Mouse (Mus musculus): Measurements from ENCODE around the gene Dpm2. TPM values are rescaled to one million over a fixed set of nuclear protein-coding genes. Genes with fewer than 3 reads are reported as not detected.

The Dpm2 gene
- polyA plus RNA-seq, 1 experiment from 2014 or later, result 122 TPM

GRCm38 (mm10) chr2:32597699-32598098 lies 27.0 kb downstream of the Dpm2 start:
- ATAC-seq (ENCODE audit: insufficient number of reproducible peaks, insufficient read depth, low FRiP score, low read depth), result no peak
- H3K36me3 ChIP-seq (ENCODE audit: control insufficient read depth, insufficient read depth, low read length), result peaks cover 11% of the 10 kb centered on the region; the same call in 1 of the 2 replicates
- no peaks in the 10 kb centered on the region for H3K9me3 ChIP-seq (ENCODE audit: control insufficient read depth, low read depth, low read length)
- no peak overlapping the region for H3K4me2 ChIP-seq (replicated peaks; ENCODE audit: low read depth, low read length)
- no peaks in the 10 kb centered on the region for H3K27me3 ChIP-seq (ENCODE audit: control insufficient read depth, insufficient read depth, low read length)
- 91% methylated on average over 5 of the region's 5 CpGs for WGBS
- no peak overlapping the region for H3K4me3 ChIP-seq (ENCODE audit: low read depth, low read length)
- H3K4me1 ChIP-seq (ENCODE audit: control insufficient read depth, insufficient read depth, low read length), result 0 out of 2 replicates have a peak, but pooled peaks cover 4% of the 10 kb centered on the region
- H3K27ac ChIP-seq (ENCODE audit: low read length), result no peak overlapping the region
- no peak overlapping the region for H3K9ac ChIP-seq (replicated peaks; ENCODE audit: low read depth, low read length)

GRCm38 (mm10) chr2:32598506-32598905 lies 27.8 kb downstream of the Dpm2 start:
- H3K27ac ChIP-seq (ENCODE audit: low read length), result no peak overlapping the region
- no peak for ATAC-seq (ENCODE audit: insufficient number of reproducible peaks, insufficient read depth, low FRiP score, low read depth)
- H3K36me3 ChIP-seq (ENCODE audit: control insufficient read depth, insufficient read depth, low read length), result peaks cover 11% of the 10 kb centered on the region; the same call in 1 of the 2 replicates
- H3K9ac ChIP-seq (replicated peaks; ENCODE audit: low read depth, low read length), result no peak overlapping the region
- 0 out of 2 replicates have a peak, but pooled peaks cover 4% of the 10 kb centered on the region for H3K4me1 ChIP-seq (ENCODE audit: control insufficient read depth, insufficient read depth, low read length)
- no peaks in the 10 kb centered on the region for H3K9me3 ChIP-seq (ENCODE audit: control insufficient read depth, low read depth, low read length)
- no peak overlapping the region for H3K4me3 ChIP-seq (ENCODE audit: low read depth, low read length)
- 90% methylated on average over 8 of the region's 8 CpGs for WGBS
- H3K27me3 ChIP-seq (ENCODE audit: control insufficient read depth, insufficient read depth, low read length), result no peaks in the 10 kb centered on the region
- H3K4me2 ChIP-seq (replicated peaks; ENCODE audit: low read depth, low read length), result no peak overlapping the region

GRCm38 (mm10) chr2:32599409-32599808 lies 28.8 kb downstream of the Dpm2 start, which contains the start of gene St6galnac6:
St6galnac6 (plus strand) TSS chr2:32599709.
- H3K27ac ChIP-seq (ENCODE audit: low read length), result no peak within 1 kb of the TSS
- H3K9ac ChIP-seq (replicated peaks; ENCODE audit: low read depth, low read length), result no peak within 1 kb of the TSS
- no peak for ATAC-seq (ENCODE audit: insufficient number of reproducible peaks, insufficient read depth, low FRiP score, low read depth)
- H3K4me2 ChIP-seq (replicated peaks; ENCODE audit: low read depth, low read length), result no peak within 1 kb of the TSS
- no peaks in the 10 kb centered on the region for H3K27me3 ChIP-seq (ENCODE audit: control insufficient read depth, insufficient read depth, low read length)
- WGBS, result 92% methylated on average over 3 of the region's 3 CpGs
- 0 out of 2 replicates have a peak, but pooled peaks cover 4% of the 10 kb centered on the region for H3K4me1 ChIP-seq (ENCODE audit: control insufficient read depth, insufficient read depth, low read length)
- no peak within 1 kb of the TSS for H3K4me3 ChIP-seq (ENCODE audit: low read depth, low read length)
- H3K9me3 ChIP-seq (ENCODE audit: control insufficient read depth, low read depth, low read length), result no peaks in the 10 kb centered on the region
- H3K36me3 ChIP-seq (ENCODE audit: control insufficient read depth, insufficient read depth, low read length), result peaks cover 7% of the 10 kb centered on the region; the same call in 1 of the 2 replicates

- Histone ChIP-seq H3K9me3 (ENCODE audit: control insufficient read depth, low read depth, low read length) (no peaks in the 10 kb centered on the region), H3K27ac (ENCODE audit: low read length) (no peak overlapping the region), H3K4me2 (replicated peaks; ENCODE audit: low read depth, low read length) (no peak overlapping the region), H3K36me3 (ENCODE audit: control insufficient read depth, insufficient read depth, low read length) (peaks cover 7% of the 10 kb centered on the region; the same call in 1 of the 2 replicates), H3K4me3 (ENCODE audit: low read depth, low read length) (no peak overlapping the region), H3K27me3 (ENCODE audit: control insufficient read depth, insufficient read depth, low read length) (no peaks in the 10 kb centered on the region), H3K4me1 (ENCODE audit: control insufficient read depth, insufficient read depth, low read length) (0 out of 2 replicates have a peak, but pooled peaks cover 4% of the 10 kb centered on the region), H3K9ac (replicated peaks; ENCODE audit: low read depth, low read length) (no peak overlapping the region)
- ATAC-seq (ENCODE audit: insufficient number of reproducible peaks, insufficient read depth, low FRiP score, low read depth), result 0 out of 2 replicates have a peak, but pooled peaks have one; percentile 25
- WGBS, result 46% methylated on average over 8 of the region's 8 CpGs
Measured at GRCm38 (mm10) chr2:32601417-32602065, 30.9 kb downstream of the Dpm2 start.

- no peaks in the 10 kb centered on the region for H3K9me3 ChIP-seq (ENCODE audit: control insufficient read depth, low read depth, low read length)
- 2% methylated on average over 11 of the region's 11 CpGs for WGBS
- H3K4me3 ChIP-seq (ENCODE audit: low read depth, low read length), result peak overlapping the region; percentile 24
- H3K27me3 ChIP-seq (ENCODE audit: control insufficient read depth, insufficient read depth, low read length), result no peaks in the 10 kb centered on the region
- peak overlapping the region; percentile 39 for H3K4me2 ChIP-seq (replicated peaks; ENCODE audit: low read depth, low read length)
- H3K36me3 ChIP-seq (ENCODE audit: control insufficient read depth, insufficient read depth, low read length), result 0 out of 2 replicates have a peak, but pooled peaks cover 1% of the 10 kb centered on the region
- H3K9ac ChIP-seq (replicated peaks; ENCODE audit: low read depth, low read length), result no peak overlapping the region
- 0 out of 2 replicates have a peak, but pooled peaks cover 4% of the 10 kb centered on the region for H3K4me1 ChIP-seq (ENCODE audit: control insufficient read depth, insufficient read depth, low read length)
- ATAC-seq (ENCODE audit: insufficient number of reproducible peaks, insufficient read depth, low FRiP score, low read depth), result peak; percentile 59; the same call in 1 of the 2 replicates
- H3K27ac ChIP-seq (ENCODE audit: low read length), result peak overlapping the region; percentile 28; the same call in 1 of the 2 replicates
Measured at GRCm38 (mm10) chr2:32602600-32603054, 32.0 kb downstream of the Dpm2 start.

GRCm38 (mm10) chr2:32604631-32605030 lies 34.0 kb downstream of the Dpm2 start:
- Histone ChIP-seq H3K4me1 (ENCODE audit: control insufficient read depth, insufficient read depth, low read length) (peaks cover 15% of the 10 kb centered on the region; the same call in 1 of the 2 replicates), H3K27ac (ENCODE audit: low read length) (no peak overlapping the region), H3K27me3 (ENCODE audit: control insufficient read depth, insufficient read depth, low read length) (no peaks in the 10 kb centered on the region), H3K9ac (replicated peaks; ENCODE audit: low read depth, low read length) (no peak overlapping the region), H3K9me3 (ENCODE audit: control insufficient read depth, low read depth, low read length) (no peaks in the 10 kb centered on the region), H3K4me3 (ENCODE audit: low read depth, low read length) (no peak overlapping the region), H3K36me3 (ENCODE audit: control insufficient read depth, insufficient read depth, low read length) (no peaks in the 10 kb centered on the region), H3K4me2 (replicated peaks; ENCODE audit: low read depth, low read length) (no peak overlapping the region)
- 34% methylated on average over 10 of the region's 10 CpGs for WGBS
- ATAC-seq (ENCODE audit: insufficient number of reproducible peaks, insufficient read depth, low FRiP score, low read depth), result no peak

- ATAC-seq (ENCODE audit: insufficient number of reproducible peaks, insufficient read depth, low FRiP score, low read depth), result peak; percentile 76; the same call in 1 of the 2 replicates
- peak overlapping the region; percentile 87 for H3K4me2 ChIP-seq (replicated peaks; ENCODE audit: low read depth, low read length)
- WGBS, result 12% methylated on average over 55 of the region's 55 CpGs
- H3K9ac ChIP-seq (replicated peaks; ENCODE audit: low read depth, low read length), result peak overlapping the region; percentile 61
- peaks cover 24% of the 10 kb centered on the region; the same call in 1 of the 2 replicates for H3K4me1 ChIP-seq (ENCODE audit: control insufficient read depth, insufficient read depth, low read length)
- no peaks in the 10 kb centered on the region for H3K9me3 ChIP-seq (ENCODE audit: control insufficient read depth, low read depth, low read length)
- no peaks in the 10 kb centered on the region for H3K36me3 ChIP-seq (ENCODE audit: control insufficient read depth, insufficient read depth, low read length)
- no peaks in the 10 kb centered on the region for H3K27me3 ChIP-seq (ENCODE audit: control insufficient read depth, insufficient read depth, low read length)
- peak overlapping the region; percentile 80 for H3K4me3 ChIP-seq (ENCODE audit: low read depth, low read length)
- H3K27ac ChIP-seq (ENCODE audit: low read length), result peak overlapping the region; percentile 28; the same call in 1 of the 2 replicates
Measured at GRCm38 (mm10) chr2:32606161-32607142, 35.8 kb downstream of the Dpm2 start.

All from stomach, embryonic 14.5 days (tissue).